Mouse (Mus musculus) CH12F3 (cell line): ENCODE results near the gene Cldn12.

Source experiments
- in situ Hi-C: fragments of 300-500 bp; cut with MboI; formaldehyde crosslinking; loops from 2 replicates; pipeline ENCODE4 v1.14.3; 2020; ENCODE audit warnings: low sequenced_read_pairs

The Cldn12 gene

DNA sequence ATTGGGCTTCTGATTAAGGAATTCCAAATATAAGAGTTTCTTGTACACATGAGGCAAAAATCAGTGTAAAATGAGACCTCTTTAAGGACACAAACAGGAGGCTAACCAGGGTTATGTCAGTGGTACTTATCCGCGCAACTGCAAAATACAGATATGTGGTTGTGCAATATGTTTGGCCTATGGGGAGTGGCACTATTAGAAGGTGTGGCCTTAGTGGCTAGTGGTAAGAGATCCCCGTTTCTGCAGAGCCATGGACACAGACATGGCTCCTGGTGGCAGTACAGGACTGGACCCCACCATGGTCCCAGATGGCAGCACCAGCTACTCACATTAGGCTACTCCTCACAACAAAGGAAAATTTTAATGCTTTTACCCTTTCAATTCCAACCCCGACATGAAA is 19.7 kb downstream of the Cldn12 start:
- in situ Hi-C loops: no loop called here

DNA sequence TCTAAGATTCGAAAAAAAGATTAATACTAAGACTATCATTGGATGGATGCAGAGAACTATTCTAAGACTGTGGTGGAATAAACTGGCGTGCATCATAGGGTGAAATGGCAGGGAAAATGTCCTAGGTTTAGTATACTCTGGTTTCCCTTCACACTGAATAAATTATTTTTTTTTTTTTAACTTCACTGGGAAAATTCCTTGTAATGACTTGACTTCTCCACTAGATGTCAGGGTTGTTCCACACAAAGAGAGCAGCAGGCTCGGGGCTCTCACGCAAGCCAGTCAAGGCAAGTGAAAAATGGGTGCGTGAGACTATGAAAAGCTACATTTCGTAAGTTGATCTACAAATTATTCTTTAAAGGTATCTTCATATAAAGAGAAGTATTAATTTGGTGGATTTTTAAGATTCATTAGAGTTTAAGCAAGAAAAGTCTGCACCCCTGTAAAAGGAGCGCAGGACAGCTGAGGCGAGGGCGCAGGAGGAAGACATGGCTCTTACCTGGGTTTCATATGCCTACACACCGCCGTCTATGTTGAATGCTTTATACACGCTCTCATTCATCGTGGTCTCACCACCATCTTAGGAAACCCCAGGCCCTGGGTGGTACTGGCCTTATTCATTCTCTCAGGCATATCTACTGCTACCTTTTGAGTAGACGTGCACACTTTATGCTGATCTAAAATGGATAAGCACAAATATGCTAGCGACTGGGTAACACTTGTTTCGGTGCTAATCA is 20.3 kb downstream of the Cldn12 start:
- in situ Hi-C loops: no loop called here

DNA sequence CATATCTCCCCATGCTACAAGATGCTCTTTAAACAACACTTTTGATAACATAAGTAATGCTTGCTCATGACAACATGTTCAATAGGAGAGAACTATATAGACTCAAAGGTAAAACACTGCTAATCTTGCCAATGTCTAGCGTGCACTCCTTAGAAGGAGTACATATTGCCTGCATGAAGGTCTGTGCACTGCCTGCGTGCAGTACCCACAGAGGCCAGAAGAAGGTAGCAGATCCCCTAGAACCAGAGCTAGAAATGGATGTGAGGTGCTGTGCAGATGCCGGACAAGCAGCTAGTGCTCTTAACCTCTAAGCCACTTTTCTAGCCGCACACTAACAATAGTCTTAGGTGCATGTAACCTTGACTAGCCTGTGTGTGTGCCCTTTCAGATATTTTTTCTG is 22.6 kb downstream of the Cldn12 start:
- in situ Hi-C loops: no loop called here

DNA sequence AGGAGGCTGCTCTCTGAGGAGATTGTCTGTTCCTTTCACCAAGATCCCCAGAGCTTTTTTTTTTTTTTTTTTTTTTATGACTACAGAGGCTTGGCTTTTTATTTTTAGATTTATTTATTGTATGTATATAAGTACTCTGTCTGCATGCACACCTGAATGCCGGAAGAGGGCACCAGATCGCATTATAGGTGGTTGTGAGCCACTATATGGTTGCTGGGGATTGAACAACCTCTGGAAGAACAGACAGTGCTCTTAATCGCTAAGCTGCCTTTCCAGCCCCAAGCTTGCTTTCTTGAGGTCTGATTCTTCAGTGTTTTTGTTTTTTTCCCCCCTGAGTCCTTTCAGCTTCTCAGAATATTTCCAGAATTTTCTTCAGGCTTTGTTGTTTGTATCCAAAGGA is 28.7 kb downstream of the Cldn12 start:
- in situ Hi-C loops: loop anchor here (10.0 kb wide), 1 partner anchor 531 kb away; no protein-coding TSS in a partner anchor

GRCm38 (mm10) chr5:5483254-5483858 is 31.4 kb downstream of the Cldn12 start:
- in situ Hi-C loops: loop anchor here (5.0 to 10.0 kb wide), 2 partner anchors 101 to 529 kb away; no protein-coding TSS in a partner anchor

DNA sequence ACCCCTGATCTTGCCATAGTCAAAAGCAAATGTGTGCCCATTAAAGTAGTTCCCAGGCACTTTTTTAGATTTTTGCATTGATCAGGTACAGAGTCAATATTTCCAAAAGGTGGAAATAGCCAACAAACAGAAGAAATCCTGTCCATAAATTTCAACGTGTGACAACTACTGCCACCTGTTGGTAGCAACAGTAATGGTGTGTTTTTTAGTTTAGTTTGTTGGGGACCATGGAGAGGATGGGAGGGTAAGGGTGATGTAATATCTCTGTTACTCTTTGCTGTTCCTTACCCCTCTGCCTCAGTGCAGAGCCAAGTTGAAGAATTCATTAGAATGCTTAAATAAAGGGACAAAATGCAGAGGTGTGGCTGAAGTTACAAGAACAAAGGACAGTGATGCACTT is 33.1 kb downstream of the Cldn12 start:
- in situ Hi-C loops: loop anchor here (5.0 to 10.0 kb wide), 2 partner anchors 99 to 527 kb away; no protein-coding TSS in a partner anchor

- in situ Hi-C loops: no loop called here
Measured at GRCm38 (mm10) chr5:5479043-5479442, 35.7 kb downstream of the Cldn12 start, which contains the start of gene 1700015F17Rik. Gene 1700015F17Rik, minus strand, starts transcription at chr5:5479143.

- in situ Hi-C loops: no loop called here
Measured at GRCm38 (mm10) chr5:5476133-5476532, 38.6 kb downstream of the Cldn12 start.

GRCm38 (mm10) chr5:5465256-5465655 is 49.5 kb downstream of the Cldn12 start:
- in situ Hi-C loops: no loop called here
